Mouse (Mus musculus) frontal cortex, postnatal 36 days (tissue): ENCODE measurements around the gene Pla2g2e.
"Not testable (repeated sequence)": the region's sequence is repeated elsewhere in the genome, so short reads cannot be mapped to it uniquely, and the experiment has no call there.

Source experiments
- DNase-seq, 2 experiments: peaks; one replicate each; pipeline ENCODE4 v3.0.0; 2022; ENCODE audit warnings: low spot score in 2 of 2

Pla2g2e gene

GRCm38 (mm10) chr4:138877731-138878130 lies at the start of gene Pla2g2e:
Gene Pla2g2e, plus strand, starts transcription at chr4:138877942.
- DNase-seq: no peak

GRCm38 (mm10) chr4:138839806-138840205 lies 37.9 kb upstream of the Pla2g2e start:
- DNase-seq: no peak

GRCm38 (mm10) chr4:138840726-138841125 lies 37.0 kb upstream of the Pla2g2e start:
- no peak for DNase-seq

- DNase-seq: peak; percentile 86 to 93
These were observed 36.4 kb upstream of the Pla2g2e start for GRCm38 (mm10) chr4:138841386-138841785.

- peak; percentile 85 to 88 for DNase-seq
These were observed 26.3 kb upstream of the Pla2g2e start for GRCm38 (mm10) chr4:138851463-138851862.

- DNase-seq: no peak
These were observed 24.8 kb upstream of the Pla2g2e start for GRCm38 (mm10) chr4:138852961-138853360.

- DNase-seq: peak in 1 of 2 experiments; percentile 51
These were observed 22.6 kb upstream of the Pla2g2e start for GRCm38 (mm10) chr4:138855092-138855632.

GRCm38 (mm10) chr4:138856491-138856890 lies 21.3 kb upstream of the Pla2g2e start:
- DNase-seq: peak in 1 of 2 experiments; percentile 74

GRCm38 (mm10) chr4:138857576-138857975 lies 20.2 kb upstream of the Pla2g2e start:
- no peak for DNase-seq

GRCm38 (mm10) chr4:138858446-138858845 lies 19.3 kb upstream of the Pla2g2e start:
- DNase-seq: peak in 1 of 2 experiments; percentile 64

- no peak for DNase-seq
These were observed 18.5 kb upstream of the Pla2g2e start for GRCm38 (mm10) chr4:138859245-138859644.

GRCm38 (mm10) chr4:138859728-138860127 lies 18.0 kb upstream of the Pla2g2e start:
- peak in 1 of 2 experiments; percentile 74 for DNase-seq

GRCm38 (mm10) chr4:138863344-138863998 lies 14.3 kb upstream of the Pla2g2e start, which contains the start of gene Pla2g5:
Gene Pla2g5, minus strand, starts transcription at chr4:138863482.
- DNase-seq: no peak

GRCm38 (mm10) chr4:138865092-138865491 lies 12.7 kb upstream of the Pla2g2e start:
- no peak for DNase-seq

- DNase-seq: no peak
These were observed 11.8 kb upstream of the Pla2g2e start for GRCm38 (mm10) chr4:138865991-138866390.

GRCm38 (mm10) chr4:138866413-138866812 lies 11.3 kb upstream of the Pla2g2e start:
- DNase-seq: peak; percentile 73 to 86

- no peak for DNase-seq
These were observed 9.1 kb upstream of the Pla2g2e start for GRCm38 (mm10) chr4:138868666-138869065.

GRCm38 (mm10) chr4:138873864-138874263 lies 3.9 kb upstream of the Pla2g2e start, which contains the start of gene Gm13030:
Gene Gm13030, minus strand, starts transcription at chr4:138873964.
- DNase-seq: no peak

GRCm38 (mm10) chr4:138875275-138875674 lies 2.5 kb upstream of the Pla2g2e start:
- DNase-seq: not testable (repeated sequence)

- no peak for DNase-seq
These were observed 1.8 kb upstream of the Pla2g2e start for GRCm38 (mm10) chr4:138875986-138876385.

GRCm38 (mm10) chr4:138878783-138879182 lies 1.0 kb downstream of the Pla2g2e start:
- no peak for DNase-seq

- DNase-seq: no peak
These were observed 2.1 kb downstream of the Pla2g2e start for GRCm38 (mm10) chr4:138879808-138880207.
